Mouse (Mus musculus): ENCODE measurements around the gene Spata48. TPM values are rescaled to one million over a fixed set of nuclear protein-coding genes. Genes with fewer than 3 reads are reported as not detected.

The Spata48 gene
- polyA plus RNA-seq, 1 experiment: 6.8 TPM

GRCm38 (mm10) chr11:11519255-11520243 is 57.7 kb downstream of the Spata48 start:
- TF ChIP-seq GATA1 (IDR thresholded peaks at IDR 0.05; ENCODE audit: low read length): no peak

GRCm38 (mm10) chr11:11521908-11522441 is 60.1 kb downstream of the Spata48 start:
- TF ChIP-seq GATA1 (IDR thresholded peaks at IDR 0.05; ENCODE audit: low read length): peak; percentile 20

GRCm38 (mm10) chr11:11528760-11529159 is 66.9 kb downstream of the Spata48 start:
- no peak for TF ChIP-seq GATA1 (IDR thresholded peaks at IDR 0.05; ENCODE audit: low read length)

GRCm38 (mm10) chr11:11529165-11529564 is 67.3 kb downstream of the Spata48 start:
- TF ChIP-seq GATA1 (IDR thresholded peaks at IDR 0.05; ENCODE audit: low read length): no peak

- no peak for TF ChIP-seq GATA1 (IDR thresholded peaks at IDR 0.05; ENCODE audit: low read length)
Measured at GRCm38 (mm10) chr11:11530126-11530525, 68.2 kb downstream of the Spata48 start.

- TF ChIP-seq GATA1 (IDR thresholded peaks at IDR 0.05; ENCODE audit: low read length): no peak
Measured at GRCm38 (mm10) chr11:11536295-11536694, 74.4 kb downstream of the Spata48 start.

GRCm38 (mm10) chr11:11545948-11546347 is 84.1 kb downstream of the Spata48 start:
- TF ChIP-seq GATA1 (IDR thresholded peaks at IDR 0.05; ENCODE audit: low read length): no peak

GRCm38 (mm10) chr11:11546903-11547511 is 85.1 kb downstream of the Spata48 start:
- TF ChIP-seq GATA1 (IDR thresholded peaks at IDR 0.05; ENCODE audit: low read length): no peak

- TF ChIP-seq GATA1 (IDR thresholded peaks at IDR 0.05; ENCODE audit: low read length): no peak
Measured at GRCm38 (mm10) chr11:11547597-11548240, 85.8 kb downstream of the Spata48 start.

- no peak for TF ChIP-seq GATA1 (IDR thresholded peaks at IDR 0.05; ENCODE audit: low read length)
Measured at GRCm38 (mm10) chr11:11555563-11555962, 93.7 kb downstream of the Spata48 start.

- no peak for TF ChIP-seq GATA1 (IDR thresholded peaks at IDR 0.05; ENCODE audit: low read length)
Measured at GRCm38 (mm10) chr11:11556186-11556585, 94.3 kb downstream of the Spata48 start.

- no peak for TF ChIP-seq GATA1 (IDR thresholded peaks at IDR 0.05; ENCODE audit: low read length)
Measured at GRCm38 (mm10) chr11:11557173-11557967, 95.5 kb downstream of the Spata48 start.

GRCm38 (mm10) chr11:11558662-11559061 is 96.8 kb downstream of the Spata48 start:
- no peak for TF ChIP-seq GATA1 (IDR thresholded peaks at IDR 0.05; ENCODE audit: low read length)

GRCm38 (mm10) chr11:11559099-11559686 is 97.3 kb downstream of the Spata48 start:
- TF ChIP-seq GATA1 (IDR thresholded peaks at IDR 0.05; ENCODE audit: low read length): no peak

- no peak for TF ChIP-seq GATA1 (IDR thresholded peaks at IDR 0.05; ENCODE audit: low read length)
Measured at GRCm38 (mm10) chr11:11561118-11561517, 99.2 kb downstream of the Spata48 start.
